Mouse (Mus musculus) stomach, postnatal 0 days (tissue): ENCODE results near the gene Sfta2.

Experiments used
- CTCF ChIP-seq: IDR thresholded peaks from 2 replicates; pipeline ENCODE4 v1.5.1; 2016; ENCODE audit warnings: antibody characterized with exemption, low read depth, mild to moderate bottlenecking, moderate library complexity
- EP300 ChIP-seq: optimal IDR thresholded peaks from 2 replicates; pipeline ENCODE3; 2016; ENCODE audit warnings: antibody characterized with exemption

DNA sequence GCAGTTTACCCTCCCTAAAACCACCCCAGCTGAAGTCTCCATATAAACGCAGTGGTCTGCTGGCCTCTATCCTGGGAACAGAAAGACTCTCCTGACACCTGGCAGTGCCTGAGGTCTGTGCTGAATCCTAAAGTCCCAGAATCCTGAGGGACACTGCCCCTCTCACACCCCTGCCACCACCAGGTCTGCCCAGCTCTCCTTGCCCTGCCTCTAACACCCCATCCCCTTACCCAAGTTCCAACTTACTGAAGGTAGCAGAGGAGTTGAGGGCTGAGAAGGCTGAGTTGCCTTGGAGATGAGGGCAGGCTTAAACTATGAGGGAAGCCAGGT is 96.0 kb downstream of the Sfta2 start:
- TF ChIP-seq CTCF (no peak), EP300 (no peak)
